Mouse (Mus musculus): ENCODE results near the gene Cox6a2. TPM values are rescaled to one million over a fixed set of nuclear protein-coding genes. Genes with fewer than 3 reads are reported as not detected.
A peak's percentile ranks its signal among the peaks of the same experiment; 100 is the strongest.

Cox6a2 gene
- polyA plus RNA-seq, 1 experiment from 2014 or later = 39.0 TPM

DNA sequence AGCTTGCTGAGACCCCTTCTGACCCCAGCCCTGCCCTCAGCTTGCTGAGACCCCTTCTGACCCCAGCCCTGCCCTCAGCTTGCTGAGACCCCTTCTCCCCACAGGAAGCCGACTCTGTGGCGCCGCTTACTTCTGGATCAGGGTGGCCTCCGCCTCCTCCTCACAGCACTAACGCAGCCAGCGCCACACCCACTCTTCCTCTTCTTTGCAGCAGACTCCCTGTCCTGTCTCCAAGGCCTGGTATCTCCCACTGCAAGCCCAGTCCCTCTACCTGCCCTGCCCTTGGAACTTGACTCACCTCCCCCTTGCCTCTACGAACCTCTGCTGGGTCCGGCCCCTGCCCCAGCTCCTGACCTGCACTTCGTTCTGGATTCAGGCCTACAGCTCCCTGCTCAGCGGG lies 37.7 kb upstream of the Cox6a2 start:
- no peak for ATAC-seq (ENCODE audit: insufficient number of reproducible peaks, low FRiP score, low TSS enrichment, low read depth)
- H3K9ac ChIP-seq = no peak overlapping the region

DNA sequence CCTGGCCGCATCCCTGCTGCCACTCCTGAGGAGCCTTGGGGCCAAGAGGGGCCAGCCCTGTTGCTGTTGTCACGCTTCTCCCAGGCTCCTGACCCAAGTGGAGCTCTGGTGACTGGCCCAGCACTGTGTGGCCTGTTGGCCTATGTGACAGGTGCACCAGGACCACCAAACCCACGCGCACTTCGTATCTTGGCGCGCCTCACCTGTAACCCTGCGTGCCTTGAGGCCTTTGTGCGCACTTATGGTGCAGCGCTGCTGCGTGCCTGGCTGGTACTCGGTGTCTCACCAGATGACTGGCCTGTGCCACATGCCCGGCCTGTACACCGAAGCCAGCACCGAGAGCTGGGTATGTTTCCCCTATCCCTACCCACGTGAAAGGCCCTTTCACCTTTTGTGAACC lies 36.1 kb upstream of the Cox6a2 start:
- Histone ChIP-seq H3K9me3 (no peaks in the 10 kb centered on the region), H3K36me3 (peaks cover 52% of the 10 kb centered on the region), H3K4me3 (no peak overlapping the region), H3K27ac (no peak overlapping the region), H3K27me3 (no peaks in the 10 kb centered on the region), H3K4me1 (peaks cover 43% of the 10 kb centered on the region), H3K4me2 (no peak overlapping the region), H3K9ac (no peak overlapping the region)
- no peak for ATAC-seq (ENCODE audit: insufficient number of reproducible peaks, low FRiP score, low TSS enrichment, low read depth)
- WGBS = 94% methylated on average over 16 of the region's 16 CpGs

More for the DNA sequence above, 37.7 kb upstream of the Cox6a2 start:
- Histone ChIP-seq H3K27ac (no peak overlapping the region), H3K27me3 (no peaks in the 10 kb centered on the region), H3K36me3 (peaks cover 52% of the 10 kb centered on the region), H3K4me3 (no peak overlapping the region), H3K4me2 (no peak overlapping the region), H3K4me1 (peaks cover 51% of the 10 kb centered on the region), H3K9me3 (no peaks in the 10 kb centered on the region)
- 77% methylated on average over 10 of the region's 10 CpGs for WGBS

DNA sequence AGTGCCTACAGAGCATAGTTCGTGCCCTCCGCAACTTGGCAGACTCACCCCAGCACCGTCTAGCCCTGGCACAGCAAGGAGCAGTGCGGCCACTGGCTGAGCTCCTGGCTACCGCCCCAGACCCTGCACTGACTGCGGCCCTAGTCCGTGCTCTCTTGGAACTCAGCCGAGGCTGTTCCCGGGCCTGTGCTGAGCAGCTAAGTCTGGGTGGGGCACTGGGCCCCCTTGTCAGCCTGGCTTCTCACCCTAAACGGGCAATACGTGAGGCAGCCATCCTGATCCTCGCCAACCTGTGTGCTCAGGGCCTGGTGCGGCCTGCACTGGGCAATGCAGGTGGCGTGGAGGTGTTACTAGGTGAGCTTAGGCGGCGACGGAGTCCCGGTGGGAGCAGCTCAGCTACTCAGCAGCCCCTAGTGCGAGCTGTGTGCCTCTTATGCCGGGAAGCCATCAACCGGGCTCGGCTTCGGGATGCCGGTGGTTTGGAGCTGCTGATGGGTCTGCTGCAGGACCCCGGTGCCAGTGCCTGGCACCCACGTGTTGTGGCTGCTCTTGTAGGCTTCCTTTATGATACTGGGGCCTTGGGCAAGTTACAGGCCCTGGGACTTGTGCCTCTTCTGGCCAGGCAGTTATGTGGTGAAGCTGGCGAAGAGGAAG lies 34.1 kb upstream of the Cox6a2 start:
- no peaks in the 10 kb centered on the region for H3K9me3 ChIP-seq
- H3K4me2 ChIP-seq = no peak overlapping the region
- H3K27ac ChIP-seq = no peak overlapping the region
- H3K4me1 ChIP-seq = peaks cover 38% of the 10 kb centered on the region
- H3K27me3 ChIP-seq = no peaks in the 10 kb centered on the region
- no peak overlapping the region for H3K4me3 ChIP-seq
- H3K36me3 ChIP-seq = peaks cover 56% of the 10 kb centered on the region
- 94% methylated on average over 27 of the region's 27 CpGs for WGBS
- no peak for ATAC-seq (ENCODE audit: insufficient number of reproducible peaks, low FRiP score, low TSS enrichment, low read depth)
- 0 out of 2 replicates have a peak overlapping the region, but pooled peaks have one; percentile 10 for H3K9ac ChIP-seq

DNA sequence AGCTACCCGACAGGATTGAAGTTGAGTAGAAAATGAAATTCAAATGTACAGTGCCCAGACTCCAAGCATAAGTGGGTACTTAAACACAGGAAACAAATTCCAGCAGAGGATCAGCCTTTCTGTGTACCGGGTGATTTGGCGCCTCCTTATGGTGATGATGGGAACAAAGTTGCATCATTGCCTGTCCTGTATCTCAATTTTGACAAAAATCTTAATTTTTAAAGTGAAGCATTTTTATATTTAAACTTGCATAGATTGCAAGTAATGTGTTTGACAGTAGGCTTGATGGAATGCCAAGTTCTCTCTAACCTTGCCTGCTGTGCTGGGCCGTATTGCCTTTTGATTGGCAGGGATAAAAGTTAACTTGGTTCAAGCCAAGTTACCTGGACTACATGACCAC lies 32.8 kb upstream of the Cox6a2 start:
- Histone ChIP-seq H3K9ac (0 out of 2 replicates have a peak overlapping the region, but pooled peaks have one; percentile 31), H3K4me3 (peak overlapping the region; percentile 75)
- 20% methylated on average over 4 of the region's 4 CpGs for WGBS

DNA sequence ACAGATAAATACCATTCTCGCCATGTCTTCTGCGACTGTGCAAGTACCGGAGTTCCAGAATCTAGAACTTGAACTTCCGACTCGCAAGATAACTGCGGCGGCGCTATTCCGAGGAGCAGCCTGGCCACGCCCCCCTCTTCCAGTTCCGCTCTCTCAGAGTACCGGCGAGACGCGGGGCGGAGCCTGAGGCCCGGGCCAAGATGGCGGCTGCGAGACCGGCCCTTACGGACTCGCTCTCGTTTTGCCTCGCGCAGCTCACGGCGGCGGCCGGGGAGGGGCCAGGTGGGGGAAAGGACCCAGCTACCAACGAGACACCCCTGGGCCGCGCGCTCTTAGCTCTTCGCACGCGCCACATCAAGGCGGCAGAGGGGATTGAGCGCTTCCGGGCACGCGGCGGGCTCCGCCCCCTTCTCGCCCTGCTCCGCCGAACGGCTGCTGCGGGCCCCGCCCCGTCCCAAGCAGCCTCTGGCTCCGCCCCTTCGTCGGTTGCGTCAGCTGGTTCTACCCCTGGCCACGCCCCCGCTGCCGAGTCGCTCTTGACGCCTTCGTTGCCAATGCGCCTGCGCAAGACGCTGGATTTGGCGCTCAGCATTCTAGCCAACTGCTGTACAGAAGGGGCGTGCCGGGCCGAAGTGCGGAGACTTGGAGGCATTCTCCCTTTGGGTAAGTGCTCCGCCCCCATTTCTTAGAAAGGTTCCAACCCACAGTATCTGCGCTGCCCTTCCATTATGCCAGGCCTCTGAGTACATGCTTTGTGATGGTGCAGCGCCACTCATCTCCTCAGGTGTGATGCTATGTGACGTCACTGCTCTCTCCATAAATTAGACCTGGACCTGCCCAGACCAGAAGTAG lies 32.0 kb upstream of the Cox6a2 start, which contains the start of gene 9130023H24Rik:
TSS of gene 9130023H24Rik (minus strand) at position 105 of the 852 bp plus-strand sequence.
- H3K4me2 ChIP-seq = peak within 1 kb of the TSS; percentile 69
- H3K9me3 ChIP-seq = no peaks in the 10 kb centered on the region
- peak within 1 kb of the TSS; percentile 99 for H3K27ac ChIP-seq
- under 1% methylated on average over 72 of the region's 72 CpGs for WGBS
- ATAC-seq (ENCODE audit: insufficient number of reproducible peaks, low FRiP score, low TSS enrichment, low read depth) = peak; percentile 91
- H3K27me3 ChIP-seq = no peaks in the 10 kb centered on the region
- peaks cover 32% of the 10 kb centered on the region for H3K4me1 ChIP-seq
- H3K4me3 ChIP-seq = peak within 1 kb of the TSS; percentile 75
- H3K36me3 ChIP-seq = peaks cover 40% of the 10 kb centered on the region
- peak within 1 kb of the TSS; percentile 80 for H3K9ac ChIP-seq

More for the DNA sequence above, 32.8 kb upstream of the Cox6a2 start:
- no peak for ATAC-seq (ENCODE audit: insufficient number of reproducible peaks, low FRiP score, low TSS enrichment, low read depth)
- peak overlapping the region; percentile 69 for H3K4me2 ChIP-seq
- peaks cover 44% of the 10 kb centered on the region for H3K36me3 ChIP-seq
- H3K27me3 ChIP-seq = no peaks in the 10 kb centered on the region
- peaks cover 32% of the 10 kb centered on the region for H3K4me1 ChIP-seq
- no peaks in the 10 kb centered on the region for H3K9me3 ChIP-seq
- H3K27ac ChIP-seq = peak overlapping the region; percentile 83

DNA sequence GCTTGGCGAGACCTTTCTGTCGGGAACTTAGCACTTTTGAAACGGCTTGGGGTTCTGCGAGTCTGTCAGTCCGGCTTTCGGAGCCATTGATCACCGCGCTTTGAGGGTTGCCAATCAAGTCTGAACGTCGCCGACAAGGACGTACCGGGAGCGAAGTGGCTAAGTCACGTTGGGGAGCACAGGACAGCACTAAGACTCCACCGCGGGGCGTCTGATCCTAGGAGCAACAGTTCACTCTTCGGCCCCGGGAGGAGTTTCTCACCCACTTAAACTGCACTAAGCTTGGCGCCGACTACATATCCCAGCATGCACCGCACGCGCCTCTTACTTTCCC lies 31.4 kb upstream of the Cox6a2 start:
- peak overlapping the region; percentile 99 for H3K27ac ChIP-seq
- peak overlapping the region; percentile 75 for H3K4me3 ChIP-seq
- no peaks in the 10 kb centered on the region for H3K9me3 ChIP-seq
- peaks cover 32% of the 10 kb centered on the region for H3K4me1 ChIP-seq
- peak overlapping the region; percentile 80 for H3K9ac ChIP-seq
- H3K27me3 ChIP-seq = no peaks in the 10 kb centered on the region
- H3K4me2 ChIP-seq = peak overlapping the region; percentile 64
- under 1% methylated on average over 25 of the region's 25 CpGs for WGBS
- no peak for ATAC-seq (ENCODE audit: insufficient number of reproducible peaks, low FRiP score, low TSS enrichment, low read depth)
- peaks cover 34% of the 10 kb centered on the region for H3K36me3 ChIP-seq

DNA sequence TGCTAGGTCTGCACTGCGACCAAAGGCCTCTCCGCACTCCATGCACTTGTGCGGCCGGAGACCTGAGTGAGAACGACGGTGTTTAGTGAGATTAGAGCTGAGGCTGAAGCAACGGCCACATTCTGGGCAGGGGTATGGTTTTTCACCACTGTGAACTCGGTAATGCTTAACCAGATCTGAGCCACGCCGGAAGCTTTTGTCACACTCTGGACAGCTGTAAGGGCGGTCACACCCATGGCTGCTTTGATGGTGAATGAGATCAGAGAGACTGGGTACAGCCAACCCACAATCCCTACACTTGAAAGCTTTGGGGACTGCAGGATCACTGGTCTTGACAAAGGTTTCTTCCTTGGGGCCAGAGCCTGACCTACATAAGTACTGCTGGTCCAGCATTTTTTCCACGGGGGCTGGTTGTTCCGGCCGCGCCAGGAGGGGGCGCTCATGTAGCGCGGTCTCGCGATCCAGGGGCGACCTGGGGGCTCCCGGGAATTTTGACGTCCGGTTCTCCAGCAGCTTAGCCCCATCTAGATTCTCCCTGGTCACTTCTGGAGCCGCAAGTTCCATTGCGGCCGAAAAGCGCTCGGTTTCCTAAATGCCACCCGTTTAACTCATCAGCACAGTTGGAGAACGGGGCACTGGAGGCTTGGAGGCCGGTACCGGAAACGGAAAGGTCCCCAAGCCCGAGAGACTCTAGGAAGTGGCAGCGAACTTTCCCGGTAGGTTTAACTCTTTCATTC lies 30.8 kb upstream of the Cox6a2 start, which contains the start of gene Armc5:
TSS of gene Armc5 (plus strand) at position 487 of the 737 bp plus-strand sequence.
- Histone ChIP-seq H3K4me2 (peak within 1 kb of the TSS; percentile 64), H3K27me3 (no peaks in the 10 kb centered on the region), H3K4me3 (peak within 1 kb of the TSS; percentile 75), H3K36me3 (peaks cover 29% of the 10 kb centered on the region), H3K4me1 (peaks cover 32% of the 10 kb centered on the region), H3K9ac (peak within 1 kb of the TSS; percentile 80), H3K9me3 (no peaks in the 10 kb centered on the region), H3K27ac (peak within 1 kb of the TSS; percentile 99)
- 25% methylated on average over 37 of the region's 37 CpGs for WGBS
- ATAC-seq (ENCODE audit: insufficient number of reproducible peaks, low FRiP score, low TSS enrichment, low read depth) = no peak; the same call in 1 of the 2 replicates

DNA sequence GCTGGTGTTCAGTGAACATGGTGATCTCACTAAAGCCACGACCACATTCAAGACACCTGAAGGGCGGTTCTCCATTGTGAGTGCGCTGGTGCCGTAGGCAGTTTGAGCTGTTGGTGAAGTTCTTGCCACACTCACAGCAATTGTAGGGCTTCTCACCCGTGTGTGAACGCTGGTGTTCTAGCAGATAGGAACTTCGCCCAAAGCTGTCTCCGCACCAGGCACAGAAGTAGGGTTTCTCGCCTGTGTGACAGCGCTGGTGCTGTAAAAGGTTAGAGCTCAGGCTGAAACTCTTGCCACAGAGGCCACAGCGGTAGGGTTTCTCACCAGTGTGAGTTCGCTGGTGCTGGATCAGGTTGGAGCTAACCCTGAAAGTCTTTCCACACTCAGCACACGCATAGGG lies 30.2 kb upstream of the Cox6a2 start:
- WGBS = 94% methylated on average over 13 of the region's 13 CpGs
- peak overlapping the region; percentile 99; the same call in 1 of the 2 replicates for H3K27ac ChIP-seq

DNA sequence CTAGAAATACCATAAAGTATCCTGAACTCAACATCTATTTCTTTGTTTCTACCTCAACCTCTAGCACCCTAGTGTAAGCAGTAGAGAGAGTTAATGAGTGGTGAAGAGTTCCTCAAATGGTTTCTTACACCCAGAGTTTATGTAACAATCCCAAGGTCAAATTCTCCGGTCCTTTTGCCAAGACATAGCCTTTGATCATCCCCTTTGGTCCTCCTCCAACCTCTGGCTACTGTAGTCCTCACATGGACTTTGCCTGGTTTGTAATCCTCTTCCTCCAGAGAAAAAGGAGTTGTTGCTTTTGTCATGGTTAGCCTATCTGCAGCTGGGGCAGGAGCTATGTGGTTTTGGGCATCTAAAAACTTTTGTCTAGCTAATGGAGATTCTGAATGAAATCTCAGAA lies 29.3 kb upstream of the Cox6a2 start:
- ATAC-seq (ENCODE audit: insufficient number of reproducible peaks, low FRiP score, low TSS enrichment, low read depth) = no peak
- WGBS = 86% methylated on average over 1 of the region's 1 CpGs
- H3K36me3 ChIP-seq = peaks cover 13% of the 10 kb centered on the region
- no peaks in the 10 kb centered on the region for H3K9me3 ChIP-seq
- H3K27me3 ChIP-seq = no peaks in the 10 kb centered on the region
- H3K27ac ChIP-seq = no peak overlapping the region
- H3K4me3 ChIP-seq = no peak overlapping the region
- peaks cover 27% of the 10 kb centered on the region for H3K4me1 ChIP-seq
- no peak overlapping the region for H3K9ac ChIP-seq
- H3K4me2 ChIP-seq = no peak overlapping the region

More for the DNA sequence above, 30.2 kb upstream of the Cox6a2 start:
- peaks cover 23% of the 10 kb centered on the region for H3K36me3 ChIP-seq
- no peak for ATAC-seq (ENCODE audit: insufficient number of reproducible peaks, low FRiP score, low TSS enrichment, low read depth)
- H3K4me1 ChIP-seq = peaks cover 32% of the 10 kb centered on the region
- H3K4me2 ChIP-seq = no peak overlapping the region
- H3K4me3 ChIP-seq = 0 out of 2 replicates have a peak overlapping the region, but pooled peaks have one; percentile 75
- no peaks in the 10 kb centered on the region for H3K9me3 ChIP-seq
- H3K9ac ChIP-seq = no peak overlapping the region
- no peaks in the 10 kb centered on the region for H3K27me3 ChIP-seq

DNA sequence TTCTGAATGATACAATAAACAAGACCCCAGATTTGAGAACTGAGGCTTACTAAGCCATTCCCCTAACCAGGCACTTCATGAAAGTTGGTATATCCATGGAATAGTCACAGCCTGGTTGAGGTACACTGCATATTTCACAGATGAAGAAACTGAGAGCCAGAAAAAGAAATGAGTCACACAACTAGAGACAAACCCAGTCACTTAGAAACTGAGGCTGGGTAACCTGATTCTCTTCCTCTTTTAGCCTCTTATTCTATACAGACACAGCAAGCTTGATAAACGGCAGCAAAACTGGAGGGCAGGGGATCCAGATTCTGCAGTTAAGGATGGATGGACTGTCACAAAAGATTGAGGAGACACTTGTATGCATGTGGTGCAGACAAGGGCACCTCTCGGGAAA lies 28.6 kb upstream of the Cox6a2 start:
- 83% methylated on average over 2 of the region's 2 CpGs for WGBS
- H3K9me3 ChIP-seq = no peaks in the 10 kb centered on the region
- H3K4me1 ChIP-seq = peaks cover 21% of the 10 kb centered on the region
- no peaks in the 10 kb centered on the region for H3K27me3 ChIP-seq
- H3K4me3 ChIP-seq = no peak overlapping the region
- ATAC-seq (ENCODE audit: insufficient number of reproducible peaks, low FRiP score, low TSS enrichment, low read depth) = no peak
- no peak overlapping the region for H3K27ac ChIP-seq
- H3K9ac ChIP-seq = no peak overlapping the region
- no peak overlapping the region for H3K4me2 ChIP-seq
- peaks cover 7% of the 10 kb centered on the region for H3K36me3 ChIP-seq

DNA sequence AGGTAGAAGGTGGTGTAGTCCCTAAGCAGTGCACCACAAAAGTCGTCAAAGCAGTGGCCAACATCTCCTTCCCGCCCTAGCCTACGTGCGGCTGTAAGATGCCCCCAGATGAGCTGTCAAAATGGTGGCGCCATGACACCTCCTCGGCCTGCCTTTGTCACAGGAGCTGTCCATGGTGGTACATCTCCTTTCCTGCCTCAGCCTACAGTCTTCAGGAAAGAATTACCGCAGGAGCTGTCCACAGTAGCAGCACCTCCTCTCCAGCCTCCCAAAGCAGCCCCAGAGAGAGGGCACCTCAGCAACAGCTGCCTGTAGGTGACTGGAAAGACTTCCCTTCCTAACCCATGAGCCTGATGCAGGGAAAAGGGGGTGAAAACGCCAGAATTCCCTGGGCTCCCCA lies 25.6 kb upstream of the Cox6a2 start:
- Histone ChIP-seq H3K4me1 (peaks cover 4% of the 10 kb centered on the region), H3K27me3 (no peaks in the 10 kb centered on the region), H3K4me2 (no peak overlapping the region), H3K27ac (no peak overlapping the region), H3K9me3 (no peaks in the 10 kb centered on the region), H3K4me3 (no peak overlapping the region), H3K36me3 (0 out of 2 replicates have a peak, but pooled peaks cover 4% of the 10 kb centered on the region), H3K9ac (no peak overlapping the region)
- WGBS = 43% methylated on average over 8 of the region's 8 CpGs
- no peak for ATAC-seq (ENCODE audit: insufficient number of reproducible peaks, low FRiP score, low TSS enrichment, low read depth)
